Mouse (Mus musculus): ENCODE measurements at regions not wholly inside any gene's neighbourhood (a gene's known extent, or its start where the extent isn't known, plus 50 kb on each side); places are given as distances from the start of the nearest gene placed in this dataset.

GRCm38 (mm10) chr11:113113220-113113817 is 331.3 kb downstream of the Sox9 start:
- TF ChIP-seq POLR2A (IDR thresholded peaks at IDR 0.05; ENCODE audit: low read depth, low read length) (no peak), CTCF (IDR thresholded peaks at IDR 0.05; ENCODE audit: borderline replicate concordance, insufficient read depth, low read length) (no peak)
- H3K4me3 ChIP-seq (ENCODE audit: insufficient read depth, low read length): no peak overlapping the region
- no peak overlapping the region for H3K27ac ChIP-seq (ENCODE audit: insufficient read depth, low read length)
- no peaks in the 10 kb centered on the region; the same call in 1 of the 2 replicates for H3K4me1 ChIP-seq (ENCODE audit: control insufficient read depth, insufficient read depth, low read length)

GRCm38 (mm10) chr11:113117179-113117898 is 335.3 kb downstream of the Sox9 start:
- TF ChIP-seq CTCF (IDR thresholded peaks at IDR 0.05; ENCODE audit: borderline replicate concordance, insufficient read depth, low read length): no peak
- no peak for TF ChIP-seq POLR2A (IDR thresholded peaks at IDR 0.05; ENCODE audit: low read depth, low read length)
- Histone ChIP-seq H3K4me1 (ENCODE audit: control insufficient read depth, insufficient read depth, low read length) (no peaks in the 10 kb centered on the region), H3K27ac (ENCODE audit: insufficient read depth, low read length) (no peak overlapping the region), H3K4me3 (ENCODE audit: insufficient read depth, low read length) (no peak overlapping the region)

- TF ChIP-seq CTCF (IDR thresholded peaks at IDR 0.05; ENCODE audit: borderline replicate concordance, insufficient read depth, low read length) (no peak), POLR2A (IDR thresholded peaks at IDR 0.05; ENCODE audit: low read depth, low read length) (no peak)
- no peak overlapping the region for H3K27ac ChIP-seq (ENCODE audit: insufficient read depth, low read length)
Measured at GRCm38 (mm10) chr11:113120570-113120969, 338.5 kb downstream of the Sox9 start.

GRCm38 (mm10) chr11:113121307-113121706 is 339.3 kb downstream of the Sox9 start:
- TF ChIP-seq POLR2A (IDR thresholded peaks at IDR 0.05; ENCODE audit: low read depth, low read length) (no peak), CTCF (IDR thresholded peaks at IDR 0.05; ENCODE audit: borderline replicate concordance, insufficient read depth, low read length) (no peak)
- no peak overlapping the region for H3K4me3 ChIP-seq (ENCODE audit: insufficient read depth, low read length)
- no peaks in the 10 kb centered on the region for H3K4me1 ChIP-seq (ENCODE audit: control insufficient read depth, insufficient read depth, low read length)
- H3K27ac ChIP-seq (ENCODE audit: insufficient read depth, low read length): no peak overlapping the region

More at GRCm38 (mm10) chr11:113120570-113120969, 338.5 kb downstream of the Sox9 start:
- H3K4me3 ChIP-seq (ENCODE audit: insufficient read depth, low read length): no peak overlapping the region
- no peaks in the 10 kb centered on the region for H3K4me1 ChIP-seq (ENCODE audit: control insufficient read depth, insufficient read depth, low read length)

- Histone ChIP-seq H3K4me3 (ENCODE audit: insufficient read depth, low read length) (no peak overlapping the region), H3K27ac (ENCODE audit: insufficient read depth, low read length) (no peak overlapping the region), H3K4me1 (ENCODE audit: control insufficient read depth, insufficient read depth, low read length) (no peaks in the 10 kb centered on the region)
- no peak for TF ChIP-seq CTCF (IDR thresholded peaks at IDR 0.05; ENCODE audit: borderline replicate concordance, insufficient read depth, low read length)
- TF ChIP-seq POLR2A (IDR thresholded peaks at IDR 0.05; ENCODE audit: low read depth, low read length): no peak
Measured at GRCm38 (mm10) chr11:113122137-113122536, 340.1 kb downstream of the Sox9 start.

GRCm38 (mm10) chr11:113122964-113123363 is 340.9 kb downstream of the Sox9 start:
- no peak for TF ChIP-seq POLR2A (IDR thresholded peaks at IDR 0.05; ENCODE audit: low read depth, low read length)
- TF ChIP-seq CTCF (IDR thresholded peaks at IDR 0.05; ENCODE audit: borderline replicate concordance, insufficient read depth, low read length): no peak
- Histone ChIP-seq H3K4me1 (ENCODE audit: control insufficient read depth, insufficient read depth, low read length) (no peaks in the 10 kb centered on the region), H3K27ac (ENCODE audit: insufficient read depth, low read length) (no peak overlapping the region), H3K4me3 (ENCODE audit: insufficient read depth, low read length) (no peak overlapping the region)

- TF ChIP-seq POLR2A (IDR thresholded peaks at IDR 0.05; ENCODE audit: low read depth, low read length): no peak
- TF ChIP-seq CTCF (IDR thresholded peaks at IDR 0.05; ENCODE audit: borderline replicate concordance, insufficient read depth, low read length): no peak
- no peak overlapping the region for H3K4me3 ChIP-seq (ENCODE audit: insufficient read depth, low read length)
- H3K4me1 ChIP-seq (ENCODE audit: control insufficient read depth, insufficient read depth, low read length): no peaks in the 10 kb centered on the region
- no peak overlapping the region for H3K27ac ChIP-seq (ENCODE audit: insufficient read depth, low read length)
Measured at GRCm38 (mm10) chr11:113125832-113126231, 343.8 kb downstream of the Sox9 start.

- no peak overlapping the region for H3K4me3 ChIP-seq (ENCODE audit: insufficient read depth, low read length)
- H3K27ac ChIP-seq (ENCODE audit: insufficient read depth, low read length): no peak overlapping the region
- no peaks in the 10 kb centered on the region for H3K4me1 ChIP-seq (ENCODE audit: control insufficient read depth, insufficient read depth, low read length)
- TF ChIP-seq POLR2A (IDR thresholded peaks at IDR 0.05; ENCODE audit: low read depth, low read length) (no peak), CTCF (IDR thresholded peaks at IDR 0.05; ENCODE audit: borderline replicate concordance, insufficient read depth, low read length) (no peak)
Measured at GRCm38 (mm10) chr11:113129192-113129591, 347.2 kb downstream of the Sox9 start.

GRCm38 (mm10) chr11:113129975-113130374 is 348.0 kb downstream of the Sox9 start:
- Histone ChIP-seq H3K4me1 (ENCODE audit: control insufficient read depth, insufficient read depth, low read length) (no peaks in the 10 kb centered on the region), H3K27ac (ENCODE audit: insufficient read depth, low read length) (no peak overlapping the region), H3K4me3 (ENCODE audit: insufficient read depth, low read length) (no peak overlapping the region)
- TF ChIP-seq CTCF (IDR thresholded peaks at IDR 0.05; ENCODE audit: borderline replicate concordance, insufficient read depth, low read length): no peak
- no peak for TF ChIP-seq POLR2A (IDR thresholded peaks at IDR 0.05; ENCODE audit: low read depth, low read length)

Data from embryonic fibroblast, embryonic 13.5 days (primary cell).